Mouse (Mus musculus) left cerebral cortex, postnatal 36 days (tissue): ENCODE results near the gene Trem1. TPM values are rescaled to one million over a fixed set of nuclear protein-coding genes. Genes with fewer than 3 reads are reported as not detected.

Experiments
- total RNA-seq, 2 experiments: library from RNA; stranded (reverse); gene quantifications; 2 replicates each; pipeline ENCODE4 v1.2.3; 2021

Trem1 gene
- total RNA-seq, 2 experiments from 2014 or later, result not detected

Other genes with a start within 250 kb of the Trem1 start
- gene 1700122O11Rik, start 194.5 kb upstream of the Trem1 start, total RNA-seq, result not detected
- gene 1700067P10Rik, start 143.4 kb upstream of the Trem1 start, total RNA-seq, result not detected
- not detected for gene 9830107B12Rik, start 86.5 kb upstream of the Trem1 start, total RNA-seq
- not detected for gene A530064D06Rik, start 65.5 kb upstream of the Trem1 start, total RNA-seq
- gene Trem3, start 15.0 kb downstream of the Trem1 start, total RNA-seq, result under 1 TPM; 0.41 to 0.44 TPM
- not detected for gene Treml4, start 31.5 kb downstream of the Trem1 start, total RNA-seq
- gene Treml2, start 66.7 kb downstream of the Trem1 start, total RNA-seq, result under 1 TPM; 0.54 to 0.64 TPM
- under 1 TPM in 1 of 2 experiments, not detected in 1; 0.07 TPM for gene B430306N03Rik, start 83.4 kb downstream of the Trem1 start, total RNA-seq
- 10 to 100 TPM in 1 of 2 experiments, 1 to 10 TPM in 1; 7.8 to 13.0 TPM for gene Trem2, start 113.6 kb downstream of the Trem1 start, total RNA-seq
- gene Treml1, start 127.1 kb downstream of the Trem1 start, total RNA-seq, result under 1 TPM; 0.54 to 0.82 TPM
- 10 to 100 TPM; 25.4 to 27.9 TPM for gene Nfya, start 177.1 kb downstream of the Trem1 start, total RNA-seq
- gene Oard1, start 177.2 kb downstream of the Trem1 start, total RNA-seq, result 10 to 100 TPM; 10.9 to 13.0 TPM
- not detected for gene Apobec2, start 200.2 kb downstream of the Trem1 start, total RNA-seq
- gene Tspo2, start 218.8 kb downstream of the Trem1 start, total RNA-seq, result not detected
- gene Unc5cl, start 222.1 kb downstream of the Trem1 start, total RNA-seq, result under 1 TPM; 0.34 to 0.59 TPM